Mouse (Mus musculus): ENCODE measurements around the gene Ttll11. TPM values are rescaled to one million over a fixed set of nuclear protein-coding genes. Genes with fewer than 3 reads are reported as not detected.

Gene Ttll11
- polyA plus RNA-seq, 1 experiment from 2014 or later, result 4.9 TPM

DNA sequence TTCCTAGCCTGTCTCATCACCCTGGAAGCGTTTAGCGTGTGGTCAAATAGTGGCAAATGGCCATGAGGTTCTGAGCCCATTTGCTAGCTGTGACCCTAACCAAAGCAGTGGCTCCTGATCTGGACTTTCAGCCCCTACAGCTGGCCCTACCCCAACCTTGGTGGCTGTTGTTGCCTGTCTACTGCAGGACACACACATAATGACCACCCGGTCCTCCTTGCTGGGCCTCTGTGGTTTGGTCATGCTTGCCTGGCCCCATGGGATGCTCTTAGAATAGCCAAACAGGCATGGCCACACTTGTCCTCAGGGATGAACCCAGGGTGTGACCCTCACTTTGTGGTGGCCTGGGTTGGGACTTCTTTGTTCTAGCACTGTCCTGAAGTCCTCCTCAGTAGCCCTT is 80.0 kb downstream of the Ttll11 start:
- 91% methylated on average over 3 of the region's 3 CpGs for WGBS
- no peak overlapping the region for H3K4me2 ChIP-seq (ENCODE audit: low read length)

DNA sequence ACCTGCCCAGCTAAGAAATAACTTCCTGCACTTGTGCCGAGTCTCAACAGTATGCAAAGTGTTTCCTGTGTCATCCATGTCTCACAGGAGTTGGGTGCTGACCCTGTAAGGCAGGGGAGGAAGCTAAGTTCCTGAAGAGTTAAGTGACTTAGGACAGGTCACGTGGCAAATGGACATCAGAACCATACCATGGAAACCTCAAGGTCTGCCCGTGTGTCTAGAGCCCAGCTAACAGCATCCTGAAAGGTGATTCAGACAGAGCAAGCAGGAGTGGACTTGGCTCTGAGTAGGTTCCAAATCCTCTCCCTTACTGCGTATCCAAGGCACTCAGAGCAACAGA is 80.6 kb downstream of the Ttll11 start:
- no peaks in the 10 kb centered on the region for H3K4me1 ChIP-seq (ENCODE audit: control insufficient read depth, insufficient read depth, low read length)
- H3K4me3 ChIP-seq (ENCODE audit: low read depth, low read length), result no peak overlapping the region
- H3K27me3 ChIP-seq (ENCODE audit: control insufficient read depth, insufficient read depth, low read depth, low read length), result no peaks in the 10 kb centered on the region
- H3K27ac ChIP-seq (ENCODE audit: low read length), result no peak overlapping the region
- no peak overlapping the region for H3K9ac ChIP-seq (ENCODE audit: low read depth, low read length)
- H3K4me2 ChIP-seq (ENCODE audit: low read length), result no peak overlapping the region
- H3K9me3 ChIP-seq (replicated peaks; ENCODE audit: control insufficient read depth, low read length, poor library complexity, severe bottlenecking), result no peaks in the 10 kb centered on the region
- WGBS, result 87% methylated on average over 4 of the region's 4 CpGs
- no peak for ATAC-seq
- no peaks in the 10 kb centered on the region for H3K36me3 ChIP-seq (ENCODE audit: control insufficient read depth, insufficient read depth, low read length)

More for the DNA sequence above, 80.0 kb downstream of the Ttll11 start:
- Histone ChIP-seq H3K9me3 (replicated peaks; ENCODE audit: control insufficient read depth, low read length, poor library complexity, severe bottlenecking) (no peaks in the 10 kb centered on the region), H3K27ac (ENCODE audit: low read length) (no peak overlapping the region), H3K4me3 (ENCODE audit: low read depth, low read length) (no peak overlapping the region), H3K27me3 (ENCODE audit: control insufficient read depth, insufficient read depth, low read depth, low read length) (no peaks in the 10 kb centered on the region), H3K36me3 (ENCODE audit: control insufficient read depth, insufficient read depth, low read length) (no peaks in the 10 kb centered on the region), H3K4me1 (ENCODE audit: control insufficient read depth, insufficient read depth, low read length) (no peaks in the 10 kb centered on the region), H3K9ac (ENCODE audit: low read depth, low read length) (no peak overlapping the region)
- ATAC-seq, result no peak

DNA sequence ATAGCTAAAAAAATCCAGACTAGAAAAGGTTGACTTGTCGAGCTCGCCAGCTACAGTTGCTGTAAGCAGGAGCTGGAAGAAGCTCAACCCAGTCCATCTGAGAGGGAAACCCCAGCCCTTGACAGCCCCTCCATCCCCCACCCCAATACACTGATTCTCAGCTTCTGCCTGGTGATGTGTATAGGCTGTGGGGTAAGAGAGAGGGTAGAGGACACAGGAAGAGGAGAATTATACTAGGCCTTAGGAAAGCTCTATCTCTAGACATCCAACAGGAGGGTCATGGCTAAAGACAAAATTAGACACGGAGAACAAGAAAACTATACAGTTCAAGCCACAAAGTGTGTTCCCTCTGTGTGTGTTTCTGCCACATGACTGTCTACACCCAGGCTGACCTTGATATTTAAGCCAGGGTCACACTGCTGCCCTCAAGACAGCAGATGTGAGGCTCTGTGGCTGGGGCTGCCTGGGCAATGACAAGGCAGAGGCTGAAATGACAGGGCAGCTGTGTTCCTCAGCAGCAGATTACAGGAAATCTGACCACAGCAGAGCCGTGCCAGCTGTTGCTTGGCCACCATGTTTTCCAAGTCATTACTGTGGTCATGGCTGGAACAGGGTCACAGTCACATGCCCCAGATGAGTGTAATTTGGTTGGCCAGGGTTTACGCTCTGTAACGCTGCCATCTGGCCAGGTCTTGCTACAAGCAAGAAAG is 81.1 kb downstream of the Ttll11 start:
- no peak overlapping the region for H3K4me3 ChIP-seq (ENCODE audit: low read depth, low read length)
- H3K36me3 ChIP-seq (ENCODE audit: control insufficient read depth, insufficient read depth, low read length), result no peaks in the 10 kb centered on the region
- ATAC-seq, result no peak
- no peaks in the 10 kb centered on the region for H3K4me1 ChIP-seq (ENCODE audit: control insufficient read depth, insufficient read depth, low read length)
- no peaks in the 10 kb centered on the region for H3K27me3 ChIP-seq (ENCODE audit: control insufficient read depth, insufficient read depth, low read depth, low read length)
- no peak overlapping the region for H3K9ac ChIP-seq (ENCODE audit: low read depth, low read length)
- no peak overlapping the region for H3K4me2 ChIP-seq (ENCODE audit: low read length)
- H3K27ac ChIP-seq (ENCODE audit: low read length), result no peak overlapping the region
- WGBS, result 87% methylated on average over 6 of the region's 6 CpGs
- no peaks in the 10 kb centered on the region for H3K9me3 ChIP-seq (replicated peaks; ENCODE audit: control insufficient read depth, low read length, poor library complexity, severe bottlenecking)

DNA sequence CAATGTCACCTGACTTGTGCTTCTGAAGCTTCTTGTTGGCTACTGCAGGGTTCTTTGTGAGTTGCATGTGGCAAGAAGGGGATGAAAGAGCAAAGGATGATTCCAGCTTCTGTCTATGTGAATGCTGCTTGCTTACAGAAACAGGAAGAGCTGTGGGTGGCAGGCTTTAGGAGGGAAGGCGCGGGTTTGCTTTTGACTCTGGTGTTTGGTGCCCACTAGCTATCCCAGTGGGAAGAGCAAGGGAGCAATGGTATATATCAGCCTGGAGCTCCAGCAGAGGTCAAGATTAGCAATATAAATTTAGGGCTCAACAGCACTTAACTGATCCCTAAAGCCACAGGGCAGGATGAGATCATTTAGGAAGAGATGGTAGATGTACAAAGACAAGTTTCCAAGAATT is 82.6 kb downstream of the Ttll11 start:
- no peak overlapping the region for H3K9ac ChIP-seq (ENCODE audit: low read depth, low read length)
- no peaks in the 10 kb centered on the region for H3K4me1 ChIP-seq (ENCODE audit: control insufficient read depth, insufficient read depth, low read length)
- H3K36me3 ChIP-seq (ENCODE audit: control insufficient read depth, insufficient read depth, low read length), result no peaks in the 10 kb centered on the region
- 73% methylated on average over 2 of the region's 2 CpGs for WGBS
- ATAC-seq, result no peak
- no peak overlapping the region for H3K4me3 ChIP-seq (ENCODE audit: low read depth, low read length)
- no peaks in the 10 kb centered on the region for H3K27me3 ChIP-seq (ENCODE audit: control insufficient read depth, insufficient read depth, low read depth, low read length)
- H3K9me3 ChIP-seq (replicated peaks; ENCODE audit: control insufficient read depth, low read length, poor library complexity, severe bottlenecking), result no peaks in the 10 kb centered on the region
- H3K4me2 ChIP-seq (ENCODE audit: low read length), result no peak overlapping the region
- H3K27ac ChIP-seq (ENCODE audit: low read length), result no peak overlapping the region

DNA sequence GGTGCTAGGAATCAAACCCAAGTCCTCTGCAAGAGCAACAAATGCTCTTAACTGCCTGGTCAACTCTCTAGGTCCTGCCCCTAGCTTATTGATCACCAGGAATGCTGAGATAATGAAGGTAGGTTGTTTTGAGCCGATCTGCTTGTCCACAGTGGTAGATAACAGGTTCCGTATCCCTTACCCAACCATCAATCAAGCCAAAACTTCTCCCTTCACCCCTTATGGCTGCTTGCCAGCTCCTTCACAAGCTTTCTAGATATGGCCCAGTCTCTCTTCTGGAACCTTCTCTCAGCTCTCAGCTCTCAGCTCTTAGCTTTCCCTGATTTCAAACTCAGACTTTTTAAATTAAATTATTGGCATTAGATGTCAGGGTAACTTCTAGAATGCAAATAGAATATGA is 85.2 kb downstream of the Ttll11 start:
- no peak for ATAC-seq

DNA sequence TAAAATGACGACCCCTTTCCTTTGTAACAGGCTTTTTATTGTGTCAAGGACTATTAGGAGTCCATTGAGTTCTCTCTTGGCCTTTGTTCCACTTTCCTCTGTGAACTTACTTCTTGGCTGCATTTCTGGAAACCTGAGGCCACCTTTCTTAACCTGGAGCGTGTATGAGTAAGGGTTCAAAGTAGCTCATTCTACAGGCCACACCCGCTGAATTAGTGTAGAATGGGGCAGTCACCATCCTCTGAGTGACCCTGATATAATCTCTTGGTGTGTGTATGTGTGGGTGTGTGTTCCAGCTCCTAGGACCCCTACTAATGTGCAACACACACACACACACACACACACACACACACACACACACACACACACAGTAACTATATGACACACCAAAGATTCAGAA is 89.1 kb downstream of the Ttll11 start:
- no peak for ATAC-seq
- no peaks in the 10 kb centered on the region for H3K4me1 ChIP-seq (ENCODE audit: control insufficient read depth, insufficient read depth, low read length)
- H3K4me3 ChIP-seq (ENCODE audit: low read depth, low read length), result no peak overlapping the region
- no peaks in the 10 kb centered on the region for H3K36me3 ChIP-seq (ENCODE audit: control insufficient read depth, insufficient read depth, low read length)
- WGBS, result 81% methylated on average over 3 of the region's 3 CpGs
- H3K9me3 ChIP-seq (replicated peaks; ENCODE audit: control insufficient read depth, low read length, poor library complexity, severe bottlenecking), result no peaks in the 10 kb centered on the region
- H3K27ac ChIP-seq (ENCODE audit: low read length), result no peak overlapping the region
- H3K27me3 ChIP-seq (ENCODE audit: control insufficient read depth, insufficient read depth, low read depth, low read length), result no peaks in the 10 kb centered on the region
- no peak overlapping the region for H3K9ac ChIP-seq (ENCODE audit: low read depth, low read length)
- no peak overlapping the region for H3K4me2 ChIP-seq (ENCODE audit: low read length)

More for the DNA sequence above, 85.2 kb downstream of the Ttll11 start:
- H3K4me3 ChIP-seq (ENCODE audit: low read depth, low read length), result no peak overlapping the region
- H3K36me3 ChIP-seq (ENCODE audit: control insufficient read depth, insufficient read depth, low read length), result no peaks in the 10 kb centered on the region
- no peak overlapping the region for H3K9ac ChIP-seq (ENCODE audit: low read depth, low read length)
- H3K4me2 ChIP-seq (ENCODE audit: low read length), result no peak overlapping the region
- H3K4me1 ChIP-seq (ENCODE audit: control insufficient read depth, insufficient read depth, low read length), result no peaks in the 10 kb centered on the region
- no peaks in the 10 kb centered on the region for H3K27me3 ChIP-seq (ENCODE audit: control insufficient read depth, insufficient read depth, low read depth, low read length)
- H3K27ac ChIP-seq (ENCODE audit: low read length), result no peak overlapping the region
- 92% methylated on average over 2 of the region's 2 CpGs for WGBS
- H3K9me3 ChIP-seq (replicated peaks; ENCODE audit: control insufficient read depth, low read length, poor library complexity, severe bottlenecking), result no peaks in the 10 kb centered on the region

DNA sequence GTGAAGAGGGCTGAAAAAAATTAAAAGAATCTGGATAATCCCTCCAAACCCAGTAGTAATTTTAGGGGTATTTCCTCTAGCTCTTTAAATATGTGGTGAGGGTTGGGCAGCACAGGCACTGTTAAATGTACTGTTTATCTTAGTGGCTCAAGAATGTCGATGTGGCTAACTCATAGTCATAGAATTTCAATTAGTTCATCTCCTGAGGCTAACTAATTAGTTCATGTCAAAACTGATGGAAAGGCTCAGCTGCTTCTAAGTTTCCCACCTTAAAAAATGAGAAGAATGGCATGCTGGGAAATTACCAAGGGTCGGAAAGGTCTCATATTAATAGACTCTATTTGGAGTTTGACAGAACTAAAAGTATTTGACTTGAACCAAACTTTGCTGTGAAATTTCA is 89.9 kb downstream of the Ttll11 start:
- no peak overlapping the region for H3K9ac ChIP-seq (ENCODE audit: low read depth, low read length)
- ATAC-seq, result no peak
- no peak overlapping the region for H3K4me3 ChIP-seq (ENCODE audit: low read depth, low read length)
- H3K4me1 ChIP-seq (ENCODE audit: control insufficient read depth, insufficient read depth, low read length), result no peaks in the 10 kb centered on the region
- H3K27me3 ChIP-seq (ENCODE audit: control insufficient read depth, insufficient read depth, low read depth, low read length), result no peaks in the 10 kb centered on the region
- no peaks in the 10 kb centered on the region for H3K9me3 ChIP-seq (replicated peaks; ENCODE audit: control insufficient read depth, low read length, poor library complexity, severe bottlenecking)
- no peaks in the 10 kb centered on the region for H3K36me3 ChIP-seq (ENCODE audit: control insufficient read depth, insufficient read depth, low read length)
- H3K27ac ChIP-seq (ENCODE audit: low read length), result no peak overlapping the region
- no peak overlapping the region for H3K4me2 ChIP-seq (ENCODE audit: low read length)
- whole genome bisulfite sequencing, result 67% methylated on average over 2 of the region's 2 CpGs

DNA sequence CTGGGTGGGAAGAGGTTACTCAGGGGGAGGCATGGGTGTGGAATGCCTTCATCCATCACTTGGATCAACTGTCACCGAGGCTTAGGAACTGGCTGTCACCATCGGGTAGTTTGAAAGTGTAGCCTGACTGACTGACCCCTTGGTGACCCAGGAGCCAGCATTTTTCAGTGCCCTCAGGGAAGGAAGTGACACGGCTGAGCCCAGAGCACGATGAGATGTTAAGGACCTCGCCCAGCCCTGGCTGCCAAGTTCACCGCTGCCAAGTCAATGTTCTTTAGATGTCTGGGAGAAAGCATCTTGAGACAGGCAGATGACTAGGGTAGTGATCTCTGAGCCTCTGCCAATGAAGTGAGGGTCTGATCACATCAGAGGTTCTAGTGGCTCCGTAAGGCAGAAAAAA is 95.4 kb downstream of the Ttll11 start:
- no peaks in the 10 kb centered on the region for H3K9me3 ChIP-seq (replicated peaks; ENCODE audit: control insufficient read depth, low read length, poor library complexity, severe bottlenecking)
- ATAC-seq, result no peak
- H3K9ac ChIP-seq (ENCODE audit: low read depth, low read length), result no peak overlapping the region
- H3K27me3 ChIP-seq (ENCODE audit: control insufficient read depth, insufficient read depth, low read depth, low read length), result no peaks in the 10 kb centered on the region
- H3K27ac ChIP-seq (ENCODE audit: low read length), result no peak overlapping the region
- no peak overlapping the region for H3K4me3 ChIP-seq (ENCODE audit: low read depth, low read length)
- H3K4me2 ChIP-seq (ENCODE audit: low read length), result no peak overlapping the region
- H3K36me3 ChIP-seq (ENCODE audit: control insufficient read depth, insufficient read depth, low read length), result no peaks in the 10 kb centered on the region
- peaks cover 14% of the 10 kb centered on the region; the same call in 1 of the 2 replicates for H3K4me1 ChIP-seq (ENCODE audit: control insufficient read depth, insufficient read depth, low read length)
- WGBS, result 84% methylated on average over 7 of the region's 7 CpGs

DNA sequence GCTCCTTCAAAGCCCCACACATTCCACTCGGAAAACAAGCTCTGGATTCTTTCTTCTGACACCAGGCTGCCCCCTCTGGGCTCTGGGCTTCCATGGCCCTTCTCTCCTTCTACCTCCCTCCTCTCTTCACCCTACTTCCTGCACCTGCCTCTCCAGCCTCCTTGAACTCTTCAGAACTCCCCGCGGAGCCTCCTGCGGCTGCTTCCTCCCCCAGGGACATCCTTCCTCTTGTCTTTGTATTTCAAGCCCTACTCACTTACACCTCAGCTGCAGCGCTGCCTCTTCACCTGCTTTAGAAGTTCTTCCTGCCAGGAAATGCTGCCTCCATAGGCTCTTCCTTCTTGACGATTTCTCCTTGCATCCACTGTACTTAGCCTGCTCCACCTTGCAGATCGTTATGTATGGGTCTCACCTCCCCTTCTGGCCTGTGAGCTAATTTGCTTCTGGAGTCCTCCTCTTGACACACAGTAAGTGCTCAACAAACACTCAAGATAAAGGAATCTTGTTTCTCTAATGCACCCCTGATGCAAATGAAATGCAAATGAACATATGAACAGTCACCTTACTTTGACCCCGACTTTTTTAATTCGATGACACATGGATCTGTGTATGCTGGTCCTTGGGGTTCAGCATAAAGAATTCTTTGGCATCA is 97.3 kb downstream of the Ttll11 start:
- WGBS, result 62% methylated on average over 9 of the region's 9 CpGs
- H3K36me3 ChIP-seq (ENCODE audit: control insufficient read depth, insufficient read depth, low read length), result no peaks in the 10 kb centered on the region
- no peak overlapping the region for H3K4me2 ChIP-seq (ENCODE audit: low read length)
- H3K4me1 ChIP-seq (ENCODE audit: control insufficient read depth, insufficient read depth, low read length), result peaks cover 16% of the 10 kb centered on the region
- H3K9ac ChIP-seq (ENCODE audit: low read depth, low read length), result no peak overlapping the region
- H3K9me3 ChIP-seq (replicated peaks; ENCODE audit: control insufficient read depth, low read length, poor library complexity, severe bottlenecking), result no peaks in the 10 kb centered on the region
- H3K27ac ChIP-seq (ENCODE audit: low read length), result no peak overlapping the region
- H3K27me3 ChIP-seq (ENCODE audit: control insufficient read depth, insufficient read depth, low read depth, low read length), result no peaks in the 10 kb centered on the region
- no peak overlapping the region for H3K4me3 ChIP-seq (ENCODE audit: low read depth, low read length)
- no peak for ATAC-seq

Data from midbrain, embryonic 16.5 days (tissue).